Mouse (Mus musculus): ENCODE results near the gene Cd46.

GRCm38 (mm10) chr1:195018089-195018999 is 73.7 kb downstream of the Cd46 start:
- TF ChIP-seq POLR2A (IDR thresholded peaks at IDR 0.05; ENCODE audit: low read depth, low read length): no peak
- no peak for TF ChIP-seq CTCF (IDR thresholded peaks at IDR 0.05; ENCODE audit: extremely low read depth, insufficient read length, insufficient replicate concordance, low read depth, low read length)
